Comparison of ENCODE assay signal across 8 mouse cellular contexts in the genomic region with DNA sequence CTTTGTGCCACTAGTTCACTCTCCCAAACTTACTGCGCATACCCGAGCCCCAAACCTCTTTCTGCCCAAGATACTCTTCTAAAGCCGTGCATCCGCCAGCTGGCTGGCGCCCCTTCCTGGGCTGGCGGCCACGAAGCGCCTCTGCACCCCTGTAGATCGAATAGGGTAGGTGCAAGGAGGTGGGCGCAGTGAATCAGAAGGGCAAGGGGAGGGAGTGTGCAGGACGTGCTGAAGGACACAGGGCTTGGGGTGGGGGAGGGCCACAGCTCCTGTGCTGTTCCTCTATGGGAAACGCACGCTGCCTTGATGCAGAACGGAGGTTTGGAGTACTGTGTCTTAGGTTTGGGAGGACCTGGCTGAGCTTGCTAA. TPM values are rescaled to one million over a fixed set of nuclear protein-coding genes. Genes with fewer than 3 reads are reported as not detected.
DNase-seq lines count a peak whose midpoint lies in the region; ATAC-seq and TF ChIP-seq lines count a peak whose summit lies in the region.

A gene (minus strand): TSS at position 164 of the 369 bp plus-strand sequence.

- ATAC-seq in kidney, embryonic 14.5 days (ENCODE audit: low FRiP score, low TSS enrichment), result peak; percentile 85
- ATAC-seq in Patski, result peak; percentile 68
- peak; percentile 81 for ATAC-seq in embryonic facial prominence, embryonic 13.5 days (ENCODE audit: insufficient number of reproducible peaks, insufficient read depth, low FRiP score, low TSS enrichment, low read depth)
- ATAC-seq in intestine, embryonic 16.5 days, result peak; percentile 76
- ATAC-seq in liver, embryonic 14.5 days (ENCODE audit: insufficient read depth), result peak; percentile 62

- CTCF ChIA-PET in Patski (lab: Charles Lee), result interaction anchor here (0.8 to 3.5 kb wide), 8 partner anchors 9 to 59 kb away, joined by 3 to 25 read pairs (median 5); a partner anchor contains a TSS

- TF ChIP-seq CTCF in Patski (IDR thresholded peaks at IDR 0.05), result no peak
- peak; percentile 52 for TF ChIP-seq CTCF in liver, embryonic 14.5 days (IDR thresholded peaks at IDR 0.05; ENCODE audit: low read depth)

- DNase-seq in kidney, adult 18-20 months, result no peak
- DNase-seq in Patski (ENCODE audit: low read depth, low spot score), result no peak
- DNase-seq in liver, embryonic 14.5 days (ENCODE audit: low read depth in 3 of 3, low spot score in 3 of 3), result no peak
- DNase-seq in splenic B cell, adult 2 months (ENCODE audit: low read depth, low spot score), result peak; percentile 82
- no peak for DNase-seq in spleen, postnatal 14 days (ENCODE audit: low spot score in 2 of 2)

- H3K36me3 ChIP-seq in kidney, embryonic 14.5 days (ENCODE audit: control insufficient read depth, insufficient read depth, low read length), result peaks cover 21% of the 10 kb centered on the region
- H3K36me3 ChIP-seq in embryonic facial prominence, embryonic 13.5 days, result peaks cover 24% of the 10 kb centered on the region
- H3K36me3 ChIP-seq in intestine, embryonic 16.5 days (ENCODE audit: control insufficient read depth, insufficient read depth, low read length), result peaks cover 2% of the 10 kb centered on the region; the same call in 1 of the 2 replicates
- H3K36me3 ChIP-seq in liver, embryonic 14.5 days (replicated peaks; ENCODE audit: control insufficient read depth, insufficient read depth, low read depth), result no peaks in the 10 kb centered on the region
- H3K36me3 ChIP-seq in splenic B cell, adult 2 months (ENCODE audit: control insufficient read depth, insufficient read depth, low read length, poor library complexity, severe bottlenecking), result no peaks in the 10 kb centered on the region; the same call in none of the 2 replicates

- no peak for TF ChIP-seq EP300 in liver, embryonic 14.5 days (IDR thresholded peaks at IDR 0.05; ENCODE audit: low read depth)

- peaks cover 13% of the 10 kb centered on the region for H3K4me1 ChIP-seq in kidney, embryonic 14.5 days (ENCODE audit: control insufficient read depth, insufficient read depth, low read length)
- peaks cover 34% of the 10 kb centered on the region for H3K4me1 ChIP-seq in embryonic facial prominence, embryonic 13.5 days
- H3K4me1 ChIP-seq in intestine, embryonic 16.5 days (ENCODE audit: control insufficient read depth, insufficient read depth, low read length), result peaks cover 18% of the 10 kb centered on the region
- H3K4me1 ChIP-seq in liver, embryonic 14.5 days (replicated peaks; ENCODE audit: control insufficient read depth in 2 of 2, insufficient read depth in 2 of 2, low read length in 1 of 2), result peaks cover 9 to 13% of the 10 kb centered on the region in 2 experiments

- POLR2A ChIA-PET in Patski (lab: Charles Lee), result interaction anchor here (0.9 to 2.5 kb wide), 8 partner anchors 10 to 46 kb away, joined by 3 to 15 read pairs (median 4); a partner anchor contains a TSS

- H3K4me2 ChIP-seq in kidney, embryonic 14.5 days (replicated peaks; ENCODE audit: low read depth, low read length), result peak within 1 kb of the TSS; percentile 83
- peak within 1 kb of the TSS; percentile 88 for H3K4me2 ChIP-seq in embryonic facial prominence, embryonic 13.5 days
- H3K4me2 ChIP-seq in intestine, embryonic 16.5 days (ENCODE audit: low read depth, low read length), result peak within 1 kb of the TSS; percentile 89
- peak within 1 kb of the TSS; percentile 86 for H3K4me2 ChIP-seq in liver, embryonic 14.5 days (ENCODE audit: low read depth)

- in situ Hi-C loops in Patski (cut with MboI; ENCODE audit: low pct_unique_long_range_greater_than_20kb), result no loop called here

- peak within 1 kb of the TSS; percentile 53 for H3K4me3 ChIP-seq in kidney, embryonic 14.5 days (ENCODE audit: low read length)
- peak within 1 kb of the TSS; percentile 62 for H3K4me3 ChIP-seq in embryonic facial prominence, embryonic 13.5 days
- peak within 1 kb of the TSS; percentile 65 for H3K4me3 ChIP-seq in intestine, embryonic 16.5 days (ENCODE audit: low read length)
- H3K4me3 ChIP-seq in liver, embryonic 14.5 days (ENCODE audit: insufficient read depth in 1 of 2, low read depth in 2 of 2, low read length in 2 of 2), result peak within 1 kb of the TSS; percentile 83 to 90

- no peaks in the 10 kb centered on the region for H3K27me3 ChIP-seq in kidney, embryonic 14.5 days (ENCODE audit: control insufficient read depth, insufficient read depth, low read length)
- peaks cover 3% of the 10 kb centered on the region for H3K27me3 ChIP-seq in Patski
- 0 out of 2 replicates have a peak, but pooled peaks cover 6% of the 10 kb centered on the region for H3K27me3 ChIP-seq in embryonic facial prominence, embryonic 13.5 days
- H3K27me3 ChIP-seq in intestine, embryonic 16.5 days (replicated peaks; ENCODE audit: control insufficient read depth, insufficient read depth, low read length), result no peaks in the 10 kb centered on the region
- H3K27me3 ChIP-seq in liver, embryonic 14.5 days (ENCODE audit: control insufficient read depth, insufficient read depth, low read length), result no peaks in the 10 kb centered on the region; the same call in 1 of the 2 replicates
- no peaks in the 10 kb centered on the region for H3K27me3 ChIP-seq in splenic B cell, adult 2 months (ENCODE audit: control insufficient read depth, insufficient read depth, low read length, poor library complexity, severe bottlenecking)

- H3K27ac ChIP-seq in kidney, embryonic 14.5 days (ENCODE audit: low read depth, low read length), result peak within 1 kb of the TSS; percentile 53
- peak within 1 kb of the TSS; percentile 96 for H3K27ac ChIP-seq in embryonic facial prominence, embryonic 13.5 days
- H3K27ac ChIP-seq in intestine, embryonic 16.5 days (ENCODE audit: low read length), result peak within 1 kb of the TSS; percentile 80
- H3K27ac ChIP-seq in liver, embryonic 14.5 days, result peak within 1 kb of the TSS; percentile 60

- no peaks in the 10 kb centered on the region for H3K9me3 ChIP-seq in kidney, embryonic 14.5 days (ENCODE audit: control insufficient read depth, low read length)
- H3K9me3 ChIP-seq in embryonic facial prominence, embryonic 13.5 days, result no peaks in the 10 kb centered on the region
- no peaks in the 10 kb centered on the region for H3K9me3 ChIP-seq in intestine, embryonic 16.5 days (ENCODE audit: control insufficient read depth, low read length)
- no peaks in the 10 kb centered on the region for H3K9me3 ChIP-seq in liver, embryonic 14.5 days (ENCODE audit: control insufficient read depth, low read length)

- peak within 1 kb of the TSS; percentile 58 for H3K9ac ChIP-seq in kidney, embryonic 14.5 days (ENCODE audit: low read depth, low read length)
- H3K9ac ChIP-seq in embryonic facial prominence, embryonic 13.5 days, result peak within 1 kb of the TSS; percentile 87
- peak within 1 kb of the TSS; percentile 78 for H3K9ac ChIP-seq in intestine, embryonic 16.5 days (ENCODE audit: low read depth, low read length)
- peak within 1 kb of the TSS; percentile 80 for H3K9ac ChIP-seq in liver, embryonic 14.5 days (replicated peaks)

- WGBS in kidney, embryonic 14.5 days, result 1% methylated on average over 14 of the region's 14 CpGs
- 0% methylated on average over 14 of the region's 14 CpGs for WGBS in embryonic facial prominence, embryonic 13.5 days
- under 1% methylated on average over 14 of the region's 14 CpGs for WGBS in intestine, embryonic 16.5 days
- under 1% methylated on average over 14 of the region's 14 CpGs for WGBS in liver, embryonic 14.5 days (ENCODE audit: insufficient replicate concordance)

RNA-seq across cellular contexts. Expression of the gene that starts here (rescaled TPM):
- polyA plus RNA-seq in kidney, embryonic 14.5 days (2014; fragmentation: Nextera tagmentation; extraction: Ambion mirVana), result 16.9 and 21.9 TPM in 2 replicates
- 17.4 TPM for polyA plus RNA-seq in Patski (2021)
- polyA plus RNA-seq in embryonic facial prominence, embryonic 13.5 days (2015; fragmentation: Nextera tagmentation; extraction: Ambion mirVana), result 22.0 and 27.1 TPM in 2 replicates
- polyA plus RNA-seq in intestine, embryonic 16.5 days (2015; fragmentation: Nextera tagmentation; extraction: Ambion mirVana), result 9.7 and 10.5 TPM in 2 replicates
- polyA plus RNA-seq in liver, embryonic 14.5 days (2012; rRNA removed), result 2.2 TPM in 2 replicates
- 1.7 and 2.0 TPM in 2 replicates for polyA plus RNA-seq in liver, embryonic 14.5 days (2014; fragmentation: Nextera tagmentation; extraction: Ambion mirVana)
